Comparison of ENCODE assay signal across 11 mouse cellular contexts in genomic region chr2:28518231-28518630, GRCm38 (mm10). TPM values are rescaled to one million over a fixed set of nuclear protein-coding genes. Genes with fewer than 3 reads are reported as not detected.
DNase-seq lines count a peak whose midpoint lies in the region; TF ChIP-seq lines count a peak whose summit lies in the region.
"Had no signal": no experiment of that assay in that cellular context is flagged by ENCODE, and none has a peak within 500 bp of the region (broad histone marks: within the 10 kb centered on the region; RNA-seq: fewer than 3 reads in every experiment).

No protein-coding gene starts in this region.

- H3K27ac ChIP-seq in cerebellum, adult 2 months (ENCODE audit: insufficient read depth, low read length): no peak overlapping the region

- H3K4me1 ChIP-seq in cerebellum, adult 2 months (ENCODE audit: control insufficient read depth, insufficient read depth, low read length): peaks cover 48% of the 10 kb centered on the region

- 33% methylated on average over 2 of the region's 2 CpGs for WGBS in cerebellum, adult 2 months

- peak; percentile 88 for DNase-seq in heart, adult 11 months
- no peak for DNase-seq in heart, postnatal 36 days
- DNase-seq in A20 (ENCODE audit: low read depth, low spot score): peak; percentile 22
- DNase-seq in brain, adult 2 months (ENCODE audit: low read depth, low spot score): peak; percentile 90
- peak; percentile 68 to 77 for DNase-seq in left cerebral cortex, postnatal 36 days (ENCODE audit: low spot score in 2 of 2)
- no peak for DNase-seq in kidney, postnatal 4 days
- DNase-seq in spleen, adult 12 weeks (ENCODE audit: low spot score): no peak
- no peak for DNase-seq in cerebellum, adult 2 months

- no peaks in the 10 kb centered on the region for H3K27me3 ChIP-seq in cerebellum, adult 2 months (ENCODE audit: control insufficient read depth, insufficient read depth, low read length)
- H3K27me3 ChIP-seq: kidney, embryonic 15.5 days had no signal

- intact Hi-C loops in heart, postnatal 36 days (cut with DNase I): no loop called here
- intact Hi-C loops in left cerebral cortex, postnatal 36 days (cut with DNase I): loop anchor here (2.0 kb wide), 1 partner anchor 15 kb away; no protein-coding TSS in a partner anchor

- TF ChIP-seq POLR2A in cerebellum, adult 2 months (IDR thresholded peaks at IDR 0.05; ENCODE audit: borderline replicate concordance, insufficient read depth, low read length): no peak

- TF ChIP-seq CTCF in cerebellum, adult 2 months (IDR thresholded peaks at IDR 0.05; ENCODE audit: borderline replicate concordance, insufficient read depth, low read depth, low read length): no peak

- no peak overlapping the region for H3K4me3 ChIP-seq in cerebellum, adult 2 months (replicated peaks; ENCODE audit: insufficient read depth, low read depth, low read length)
- H3K4me3 ChIP-seq: kidney, embryonic 15.5 days had no signal

RNA-seq across cellular contexts. Expression of gene Ralgds, which starts 5.3 kb away (rescaled TPM):
- total RNA-seq in heart, postnatal 36 days (2021): 10 to 100 TPM; 13.3 to 13.6 TPM
- 10 to 100 TPM; 82.7 to 82.8 TPM for total RNA-seq in left cerebral cortex, postnatal 36 days (2021)
- 133 and 151 TPM in 2 replicates for polyA plus RNA-seq in cerebellum, adult 2 months (2012; rRNA removed)

RNA-seq across cellular contexts. Expression of gene Gm10134, which starts 12.3 kb away (rescaled TPM):
- total RNA-seq in heart, postnatal 36 days (2021): 1 to 10 TPM in 1 of 2 experiments, under 1 TPM in 1; 0.84 to 1.3 TPM
- 1 to 10 TPM; 1.7 TPM for total RNA-seq in left cerebral cortex, postnatal 36 days (2021)
- 0.48 TPM in 1 of 2 replicates, not detected in the other for polyA plus RNA-seq in cerebellum, adult 2 months (2012; rRNA removed)
- total RNA-seq: gastrocnemius, postnatal 36 days; MEL had no signal

RNA-seq across cellular contexts. Expression of gene Gbgt1, which starts 21.5 kb away (rescaled TPM):
- total RNA-seq in heart, postnatal 36 days (2021): 1 to 10 TPM; 2.6 to 3.7 TPM
- 1 to 10 TPM; 1.6 to 3.3 TPM for total RNA-seq in left cerebral cortex, postnatal 36 days (2021)
- polyA plus RNA-seq in cerebellum, adult 2 months (2012; rRNA removed): 1.1 and 1.5 TPM in 2 replicates
- total RNA-seq: MEL had no signal

RNA-seq across cellular contexts. Expression of gene Cel, which starts 45.0 kb away (rescaled TPM):
- not detected for total RNA-seq in heart, postnatal 36 days (2021)
- total RNA-seq in left cerebral cortex, postnatal 36 days (2021): not detected
- polyA plus RNA-seq in cerebellum, adult 2 months (2012; rRNA removed): 0.10 TPM in 2 replicates
- total RNA-seq: gastrocnemius, postnatal 36 days; MEL had no signal

RNA-seq across cellular contexts. Expression of gene Mrps2, which starts 50.4 kb away (rescaled TPM):
- total RNA-seq in heart, postnatal 36 days (2021): 10 to 100 TPM; 38.2 to 41.8 TPM
- 10 to 100 TPM; 35.4 to 39.0 TPM for total RNA-seq in left cerebral cortex, postnatal 36 days (2021)
- polyA plus RNA-seq in cerebellum, adult 2 months (2012; rRNA removed): 43.2 and 44.5 TPM in 2 replicates

Comparison
In these comparisons a context has a peak if more than half of its experiments do, and no peak if none do; other contexts are left out.
1. DNase-seq: peak in heart, adult 11 months (single experiment), A20 (single experiment), brain, adult 2 months (single experiment) and left cerebral cortex, postnatal 36 days (2 of 2); none in heart, postnatal 36 days (0 of 2), kidney, postnatal 4 days (0 of 2), spleen, adult 12 weeks (single experiment) and cerebellum, adult 2 months (0 of 2).
2. RNA of gene Ralgds, which starts 5.3 kb away (total RNA-seq): 82.7 to 82.8 TPM in left cerebral cortex, postnatal 36 days; 13.3 to 13.6 TPM in heart, postnatal 36 days; every median in the first group is over 4 times any median in the second.